Mouse (Mus musculus): ENCODE data around the gene Tbcel. TPM values are rescaled to one million over a fixed set of nuclear protein-coding genes. Genes with fewer than 3 reads are reported as not detected.

Gene Tbcel
- 11.6 and 13.0 TPM in 2 replicates for polyA plus RNA-seq (2015; fragmentation: Nextera tagmentation; extraction: Ambion mirVana)

DNA sequence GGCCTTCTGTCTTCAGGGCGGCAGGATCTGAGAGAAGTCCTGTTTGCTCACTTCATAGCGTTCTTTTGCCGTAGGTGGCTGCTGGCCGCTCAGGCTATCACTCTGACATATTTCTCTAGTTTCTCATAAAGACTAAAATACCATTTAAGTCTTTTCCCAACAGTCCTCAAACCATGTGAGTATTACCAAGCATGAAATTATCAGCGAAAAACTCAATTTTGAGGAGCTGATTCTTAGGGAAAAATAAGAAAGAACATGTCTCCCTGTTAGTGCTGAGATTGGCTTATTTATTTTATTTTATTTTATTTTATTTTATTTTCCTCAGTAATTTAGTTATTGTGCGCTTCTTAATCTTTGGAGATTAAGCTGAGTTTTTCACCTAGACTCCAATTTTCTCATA lies at the start of gene Tbcel:
Gene Tbcel, minus strand, starts transcription at position 101 of the 400 bp plus-strand sequence.
- WGBS (ENCODE audit: insufficient replicate concordance), result 52% methylated on average over 6 of the region's 6 CpGs
- Histone ChIP-seq H3K4me1 (ENCODE audit: control insufficient read depth, low read depth, low read length) (no peaks in the 10 kb centered on the region), H3K9me3 (replicated peaks; ENCODE audit: control insufficient read depth, low read length) (no peaks in the 10 kb centered on the region), H3K27ac (ENCODE audit: low read length) (no peak within 1 kb of the TSS), H3K27me3 (ENCODE audit: control insufficient read depth, insufficient read depth, low read depth, low read length) (no peaks in the 10 kb centered on the region; the same call in 1 of the 2 replicates), H3K4me3 (ENCODE audit: low read depth, low read length) (no peak within 1 kb of the TSS), H3K4me2 (ENCODE audit: low read depth, low read length) (no peak within 1 kb of the TSS), H3K9ac (ENCODE audit: low read depth, low read length) (no peak within 1 kb of the TSS), H3K36me3 (ENCODE audit: control insufficient read depth, insufficient read depth) (no peaks in the 10 kb centered on the region)
- no peak for ATAC-seq (ENCODE audit: low read depth)

DNA sequence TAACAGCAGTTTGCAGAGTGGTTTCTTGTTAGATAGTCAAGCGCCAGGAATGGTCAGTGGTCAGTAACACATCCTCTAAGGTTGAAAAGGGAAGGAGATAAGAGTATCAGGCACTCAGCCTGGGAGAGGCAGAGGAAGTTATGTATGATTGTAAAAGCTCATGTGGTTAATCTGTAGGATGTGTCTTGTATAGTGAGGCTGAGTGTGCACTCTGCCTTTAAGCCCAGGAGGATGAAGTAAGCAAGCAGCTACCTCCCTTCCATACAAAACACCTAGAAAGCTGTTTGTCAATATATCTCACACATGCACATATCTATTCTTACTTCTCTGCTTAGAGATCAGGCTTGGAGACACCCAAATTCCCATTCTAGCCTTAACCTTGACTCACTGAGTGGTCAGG lies 47.6 kb upstream of the Tbcel start:
- ATAC-seq (ENCODE audit: low read depth), result no peak
- no peaks in the 10 kb centered on the region for H3K27me3 ChIP-seq (ENCODE audit: control insufficient read depth, insufficient read depth, low read depth, low read length)
- H3K4me3 ChIP-seq (ENCODE audit: low read depth, low read length), result no peak overlapping the region
- no peak overlapping the region for H3K9ac ChIP-seq (ENCODE audit: low read depth, low read length)
- no peaks in the 10 kb centered on the region for H3K9me3 ChIP-seq (replicated peaks; ENCODE audit: control insufficient read depth, low read length)
- H3K36me3 ChIP-seq (ENCODE audit: control insufficient read depth, insufficient read depth), result no peaks in the 10 kb centered on the region
- WGBS (ENCODE audit: insufficient replicate concordance), result 27% methylated on average over 1 of the region's 1 CpGs
- H3K4me2 ChIP-seq (ENCODE audit: low read depth, low read length), result no peak overlapping the region
- no peaks in the 10 kb centered on the region for H3K4me1 ChIP-seq (ENCODE audit: control insufficient read depth, low read depth, low read length)
- H3K27ac ChIP-seq (ENCODE audit: low read length), result no peak overlapping the region

DNA sequence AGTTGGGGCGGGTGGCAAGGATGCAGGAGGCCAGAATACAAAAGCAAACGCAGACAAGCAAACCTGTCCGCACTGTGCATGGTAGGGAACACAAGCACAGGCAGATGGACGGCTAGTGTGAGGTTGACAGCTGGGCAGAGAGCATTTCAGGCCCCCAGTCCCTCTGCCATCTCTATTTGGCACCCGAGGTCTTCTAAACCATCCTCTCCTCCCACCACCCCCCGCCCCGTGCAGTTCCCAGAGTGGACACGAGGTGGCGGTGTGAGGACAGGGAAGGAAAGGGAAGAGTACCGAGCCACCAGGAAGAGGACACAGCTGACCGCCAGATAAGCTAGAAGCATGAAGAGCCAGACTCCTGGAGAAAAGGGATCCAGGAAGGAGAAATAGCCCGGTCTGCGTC lies 42.5 kb upstream of the Tbcel start:
- H3K27me3 ChIP-seq (ENCODE audit: control insufficient read depth, insufficient read depth, low read depth, low read length), result no peaks in the 10 kb centered on the region
- WGBS (ENCODE audit: insufficient replicate concordance), result 15% methylated on average over 13 of the region's 13 CpGs
- H3K9me3 ChIP-seq (replicated peaks; ENCODE audit: control insufficient read depth, low read length), result no peaks in the 10 kb centered on the region
- H3K4me2 ChIP-seq (ENCODE audit: low read depth, low read length), result no peak overlapping the region
- H3K9ac ChIP-seq (ENCODE audit: low read depth, low read length), result no peak overlapping the region
- H3K4me1 ChIP-seq (ENCODE audit: control insufficient read depth, low read depth, low read length), result no peaks in the 10 kb centered on the region
- ATAC-seq (ENCODE audit: low read depth), result no peak
- no peak overlapping the region for H3K4me3 ChIP-seq (ENCODE audit: low read depth, low read length)
- no peak overlapping the region for H3K27ac ChIP-seq (ENCODE audit: low read length)
- no peaks in the 10 kb centered on the region for H3K36me3 ChIP-seq (ENCODE audit: control insufficient read depth, insufficient read depth)

DNA sequence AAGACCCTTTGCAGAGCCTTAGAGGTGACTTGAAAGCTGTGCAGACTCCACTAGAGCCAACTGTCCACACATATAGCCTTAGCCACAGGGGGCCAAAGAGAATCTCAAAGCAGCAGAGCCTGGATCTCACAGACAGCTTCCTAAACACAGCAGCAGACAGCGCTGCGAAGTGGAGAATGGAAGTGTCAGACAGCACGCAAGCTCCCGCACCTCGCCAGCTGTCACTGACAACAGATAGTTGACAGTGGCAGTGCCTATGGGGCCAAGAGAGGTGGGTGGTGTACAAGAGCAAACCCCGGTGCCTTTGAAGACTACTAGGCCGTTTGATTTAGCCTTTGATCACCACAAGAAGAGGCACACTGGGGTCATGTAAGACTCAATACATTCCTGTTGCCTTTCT lies 41.4 kb upstream of the Tbcel start:
- no peak overlapping the region for H3K4me3 ChIP-seq (ENCODE audit: low read depth, low read length)
- H3K27me3 ChIP-seq (ENCODE audit: control insufficient read depth, insufficient read depth, low read depth, low read length), result no peaks in the 10 kb centered on the region
- WGBS (ENCODE audit: insufficient replicate concordance), result 58% methylated on average over 7 of the region's 7 CpGs
- no peak overlapping the region for H3K9ac ChIP-seq (ENCODE audit: low read depth, low read length)
- H3K4me1 ChIP-seq (ENCODE audit: control insufficient read depth, low read depth, low read length), result no peaks in the 10 kb centered on the region
- no peak overlapping the region for H3K4me2 ChIP-seq (ENCODE audit: low read depth, low read length)
- H3K36me3 ChIP-seq (ENCODE audit: control insufficient read depth, insufficient read depth), result no peaks in the 10 kb centered on the region
- H3K27ac ChIP-seq (ENCODE audit: low read length), result no peak overlapping the region
- ATAC-seq (ENCODE audit: low read depth), result no peak
- no peaks in the 10 kb centered on the region for H3K9me3 ChIP-seq (replicated peaks; ENCODE audit: control insufficient read depth, low read length)

DNA sequence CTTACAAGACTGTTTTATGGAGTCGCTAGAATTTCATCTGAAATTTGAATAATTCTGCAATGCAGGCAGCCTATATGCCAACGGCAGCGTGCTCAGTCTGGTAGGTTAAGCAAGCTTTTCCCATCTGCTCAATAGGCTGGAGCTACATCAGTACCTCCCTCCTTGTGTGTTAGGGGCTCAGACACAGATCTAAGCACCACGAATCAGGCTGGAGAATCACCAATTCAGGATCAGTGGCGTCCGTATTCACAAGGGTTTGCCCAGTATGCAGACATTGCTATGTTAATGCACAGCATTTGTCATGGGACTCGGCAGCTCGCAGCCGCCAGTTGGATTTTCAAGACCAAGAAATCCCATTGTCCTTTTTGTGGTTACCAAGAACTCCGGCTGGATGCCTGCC lies 36.9 kb upstream of the Tbcel start:
- Histone ChIP-seq H3K9ac (ENCODE audit: low read depth, low read length) (no peak overlapping the region), H3K36me3 (ENCODE audit: control insufficient read depth, insufficient read depth) (no peaks in the 10 kb centered on the region), H3K4me2 (ENCODE audit: low read depth, low read length) (no peak overlapping the region), H3K9me3 (replicated peaks; ENCODE audit: control insufficient read depth, low read length) (no peaks in the 10 kb centered on the region), H3K27ac (ENCODE audit: low read length) (no peak overlapping the region), H3K4me3 (ENCODE audit: low read depth, low read length) (no peak overlapping the region), H3K27me3 (ENCODE audit: control insufficient read depth, insufficient read depth, low read depth, low read length) (no peaks in the 10 kb centered on the region), H3K4me1 (ENCODE audit: control insufficient read depth, low read depth, low read length) (no peaks in the 10 kb centered on the region)
- 76% methylated on average over 10 of the region's 10 CpGs for WGBS (ENCODE audit: insufficient replicate concordance)
- no peak for ATAC-seq (ENCODE audit: low read depth)

DNA sequence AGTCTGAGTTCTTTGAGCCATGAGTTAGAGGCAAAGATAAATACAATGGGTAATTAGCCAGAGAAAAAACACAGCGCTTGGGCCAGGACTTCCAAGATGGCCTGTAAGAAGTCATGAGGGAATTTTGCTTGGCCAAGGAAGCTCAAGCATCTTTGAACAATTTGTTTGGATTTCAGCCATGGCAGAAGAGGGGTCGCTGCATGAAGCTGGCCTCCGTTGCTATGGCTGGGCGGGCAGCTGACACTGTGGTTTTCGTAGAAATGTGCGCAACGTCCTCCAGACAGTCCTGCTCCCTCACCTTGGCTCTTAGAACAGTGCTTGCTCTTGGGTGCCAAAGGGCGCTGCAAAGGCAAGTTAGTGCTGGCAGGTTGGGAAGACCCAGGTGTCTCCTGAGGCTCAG lies 25.9 kb upstream of the Tbcel start:
- WGBS (ENCODE audit: insufficient replicate concordance), result 69% methylated on average over 8 of the region's 8 CpGs
- Histone ChIP-seq H3K36me3 (ENCODE audit: control insufficient read depth, insufficient read depth) (no peaks in the 10 kb centered on the region), H3K4me1 (ENCODE audit: control insufficient read depth, low read depth, low read length) (no peaks in the 10 kb centered on the region), H3K27me3 (ENCODE audit: control insufficient read depth, insufficient read depth, low read depth, low read length) (no peaks in the 10 kb centered on the region), H3K4me2 (ENCODE audit: low read depth, low read length) (no peak overlapping the region), H3K9me3 (replicated peaks; ENCODE audit: control insufficient read depth, low read length) (no peaks in the 10 kb centered on the region), H3K4me3 (ENCODE audit: low read depth, low read length) (no peak overlapping the region), H3K27ac (ENCODE audit: low read length) (no peak overlapping the region), H3K9ac (ENCODE audit: low read depth, low read length) (no peak overlapping the region)
- ATAC-seq (ENCODE audit: low read depth), result no peak

DNA sequence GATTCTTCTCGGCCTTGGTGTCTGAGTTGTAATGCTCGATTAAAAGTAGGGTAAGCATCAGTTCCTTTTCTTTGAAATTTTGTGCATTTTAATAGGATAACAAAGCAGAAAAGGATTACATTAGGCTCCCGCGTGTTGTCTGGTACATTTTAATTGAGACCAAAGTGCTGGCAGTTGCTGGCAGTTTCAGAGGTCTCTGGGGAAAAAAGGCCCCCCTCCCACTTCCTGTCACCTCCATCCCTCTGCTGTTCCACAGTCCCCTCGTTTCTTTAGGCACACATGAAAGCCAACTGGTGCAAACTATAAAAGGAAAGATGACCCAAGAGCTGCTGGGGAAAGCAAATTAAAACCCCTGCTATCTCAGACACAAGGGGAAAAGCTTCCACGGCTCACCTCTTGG lies 25.4 kb upstream of the Tbcel start:
- H3K4me2 ChIP-seq (ENCODE audit: low read depth, low read length), result no peak overlapping the region
- no peak overlapping the region for H3K9ac ChIP-seq (ENCODE audit: low read depth, low read length)
- H3K27me3 ChIP-seq (ENCODE audit: control insufficient read depth, insufficient read depth, low read depth, low read length), result no peaks in the 10 kb centered on the region
- no peaks in the 10 kb centered on the region for H3K4me1 ChIP-seq (ENCODE audit: control insufficient read depth, low read depth, low read length)
- no peaks in the 10 kb centered on the region for H3K9me3 ChIP-seq (replicated peaks; ENCODE audit: control insufficient read depth, low read length)
- no peak for ATAC-seq (ENCODE audit: low read depth)
- no peak overlapping the region for H3K27ac ChIP-seq (ENCODE audit: low read length)
- no peak overlapping the region for H3K4me3 ChIP-seq (ENCODE audit: low read depth, low read length)
- WGBS (ENCODE audit: insufficient replicate concordance), result 16% methylated on average over 6 of the region's 6 CpGs
- no peaks in the 10 kb centered on the region for H3K36me3 ChIP-seq (ENCODE audit: control insufficient read depth, insufficient read depth)

DNA sequence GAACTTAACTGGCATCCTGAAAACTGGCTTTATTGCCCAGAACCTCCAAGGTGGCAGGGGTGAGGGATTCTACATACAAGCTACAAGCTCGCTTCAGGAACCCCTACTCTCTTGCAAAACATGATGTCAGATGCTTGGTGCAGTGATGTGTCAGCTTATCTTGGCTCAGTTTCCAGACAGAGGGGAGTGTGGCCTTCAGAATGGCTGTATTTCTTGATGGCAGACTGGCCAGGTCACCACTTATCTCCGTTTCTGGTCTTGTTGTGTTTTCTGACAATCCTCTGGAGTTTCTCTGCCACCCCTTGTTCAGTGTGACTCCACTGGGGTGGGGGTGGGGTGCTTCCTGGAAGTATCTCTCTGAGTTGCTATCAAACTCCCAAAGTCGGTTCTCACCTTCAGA lies 24.3 kb upstream of the Tbcel start:
- no peak overlapping the region for H3K4me2 ChIP-seq (ENCODE audit: low read depth, low read length)
- no peaks in the 10 kb centered on the region for H3K4me1 ChIP-seq (ENCODE audit: control insufficient read depth, low read depth, low read length)
- ATAC-seq (ENCODE audit: low read depth), result no peak
- H3K27ac ChIP-seq (ENCODE audit: low read length), result no peak overlapping the region
- H3K27me3 ChIP-seq (ENCODE audit: control insufficient read depth, insufficient read depth, low read depth, low read length), result no peaks in the 10 kb centered on the region
- no peaks in the 10 kb centered on the region for H3K9me3 ChIP-seq (replicated peaks; ENCODE audit: control insufficient read depth, low read length)
- WGBS (ENCODE audit: insufficient replicate concordance), result 20% methylated on average over 3 of the region's 3 CpGs
- H3K4me3 ChIP-seq (ENCODE audit: low read depth, low read length), result no peak overlapping the region
- no peaks in the 10 kb centered on the region for H3K36me3 ChIP-seq (ENCODE audit: control insufficient read depth, insufficient read depth)
- no peak overlapping the region for H3K9ac ChIP-seq (ENCODE audit: low read depth, low read length)

DNA sequence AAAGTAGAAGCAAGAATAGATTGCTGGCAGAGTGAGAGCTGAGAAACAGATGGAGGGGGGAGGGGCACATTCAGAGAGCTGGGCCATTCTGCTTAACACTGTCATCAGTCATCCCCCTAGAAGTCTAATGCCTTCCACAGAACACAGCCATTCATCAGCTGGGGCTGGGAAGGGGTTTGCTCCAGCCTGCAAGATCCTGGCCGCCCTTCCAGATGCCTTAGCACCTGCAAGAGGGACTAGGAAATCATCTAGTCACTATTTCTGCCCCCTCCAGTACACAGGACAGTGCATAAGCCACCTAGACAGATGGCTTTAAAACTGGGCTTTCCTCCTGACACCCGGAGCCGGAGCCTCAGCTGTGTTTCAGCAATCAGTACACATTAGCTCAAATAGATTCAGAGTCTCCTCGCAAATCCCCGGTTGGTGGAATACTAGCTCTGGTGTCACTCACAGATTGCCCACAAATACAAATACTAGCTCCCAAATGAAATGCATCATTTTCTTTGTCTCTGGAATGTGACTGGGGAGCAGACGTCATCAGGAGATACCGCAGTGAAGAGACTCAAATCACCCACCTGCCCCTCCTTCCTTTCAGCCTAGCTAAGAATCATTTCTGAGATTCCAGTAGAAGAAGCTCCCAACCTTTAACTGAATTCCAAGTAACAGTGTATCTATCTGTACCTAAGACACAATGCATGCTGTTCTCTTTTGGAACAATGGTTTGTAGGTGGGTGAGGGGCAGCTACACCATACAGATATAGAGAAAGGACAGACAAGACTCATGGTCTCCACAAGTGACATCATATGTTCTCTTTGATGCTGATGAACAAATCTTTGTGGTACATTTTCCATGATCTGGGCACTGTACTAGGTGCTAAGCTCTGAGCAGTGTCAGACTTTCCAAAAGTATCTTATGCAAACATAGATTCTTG lies 22.9 kb upstream of the Tbcel start:
- Histone ChIP-seq H3K4me1 (ENCODE audit: control insufficient read depth, low read depth, low read length) (no peaks in the 10 kb centered on the region), H3K36me3 (ENCODE audit: control insufficient read depth, insufficient read depth) (no peaks in the 10 kb centered on the region), H3K9me3 (replicated peaks; ENCODE audit: control insufficient read depth, low read length) (no peaks in the 10 kb centered on the region), H3K27ac (ENCODE audit: low read length) (no peak overlapping the region), H3K9ac (ENCODE audit: low read depth, low read length) (no peak overlapping the region), H3K4me2 (ENCODE audit: low read depth, low read length) (no peak overlapping the region), H3K27me3 (ENCODE audit: control insufficient read depth, insufficient read depth, low read depth, low read length) (no peaks in the 10 kb centered on the region), H3K4me3 (ENCODE audit: low read depth, low read length) (no peak overlapping the region)
- ATAC-seq (ENCODE audit: low read depth), result no peak
- WGBS (ENCODE audit: insufficient replicate concordance), result 58% methylated on average over 7 of the region's 7 CpGs

Data from liver, embryonic 16.5 days (tissue).